Mouse (Mus musculus) MEL (cell line): Measurements from ENCODE around the gene Canx. TPM values are rescaled to one million over a fixed set of nuclear protein-coding genes. Genes with fewer than 3 reads are reported as not detected.
A peak's percentile ranks its signal among the peaks of the same experiment; 100 is the strongest.

ENCODE experiments used
- DNase-seq: peaks from one replicate; pipeline ENCODE4 v3.0.0; 2011; ENCODE audit warnings: low read depth, low spot score
- H3K27ac ChIP-seq: 2 replicates; pipeline ENCODE4 v1.5.1; 2012; ENCODE audit warnings: low read depth, mild to moderate bottlenecking, control low read depth, low read length, moderate library complexity; ENCODE audit not compliant: control insufficient read depth
- H3K27me3 ChIP-seq, 2 experiments: fragments of 150-350 bp in 1 of 2; sonication (generic) in 1 of 2; 2 replicates each; pipeline ENCODE4 v1.6.1; 2012; ENCODE audit warnings: low read length in 2 of 2, mild to moderate bottlenecking in 2 of 2, improper control_type of control experiment in 1 of 2, moderate library complexity in 1 of 2; ENCODE audit not compliant: insufficient read depth in 2 of 2, control insufficient read depth in 1 of 2
- H3K36me3 ChIP-seq, 2 experiments: 2 replicates each; pipeline ENCODE4 v1.6.1; 2012 to 2014; ENCODE audit warnings: low read length in 2 of 2, improper control_type of control experiment in 1 of 2, inconsistent platforms in 1 of 2, mild to moderate bottlenecking in 1 of 2; ENCODE audit not compliant: insufficient read depth in 2 of 2, control insufficient read depth in 1 of 2
- H3K4me1 ChIP-seq, 2 experiments: fragments of 150-350 bp in 1 of 2; sonication (generic) in 1 of 2; 2 replicates each; pipeline ENCODE4 v1.6.1; 2012; ENCODE audit warnings: low read length in 2 of 2, improper control_type of control experiment in 1 of 2, mild to moderate bottlenecking in 1 of 2; ENCODE audit not compliant: insufficient read depth in 2 of 2, control insufficient read depth in 1 of 2
- H3K4me3 ChIP-seq, 2 experiments: fragments of 150-350 bp in 1 of 2; sonication (generic) in 1 of 2; 2 replicates each; pipeline ENCODE4 v1.5.1; 2012; ENCODE audit warnings: low read depth in 2 of 2, low read length in 2 of 2, mild to moderate bottlenecking in 2 of 2, moderate library complexity in 2 of 2, control low read depth in 1 of 2, improper control_type of control experiment in 1 of 2; ENCODE audit not compliant: control insufficient read depth in 1 of 2, insufficient read depth in 1 of 2
- H3K79me2 ChIP-seq: 2 replicates; pipeline ENCODE4 v1.6.1; 2012; ENCODE audit warnings: mild to moderate bottlenecking, low read length, moderate library complexity; ENCODE audit not compliant: control insufficient read depth, poor library complexity, insufficient read depth
- H3K9ac ChIP-seq: 2 replicates; pipeline ENCODE4 v1.6.1; 2012; ENCODE audit warnings: low read depth, mild to moderate bottlenecking, control low read depth, low read length, moderate library complexity; ENCODE audit not compliant: control insufficient read depth, poor library complexity, severe bottlenecking
- H3K9me3 ChIP-seq: fragments of 150-350 bp; sonication (generic); replicated peaks from 2 replicates; pipeline ENCODE4 v1.6.1; 2012; ENCODE audit warnings: mild to moderate bottlenecking, low read length, improper control_type of control experiment, moderate library complexity; ENCODE audit not compliant: insufficient read depth
- CHD1 ChIP-seq: IDR thresholded peaks from 2 replicates; pipeline ENCODE4 v1.6.1; 2012; ENCODE audit warnings: low read depth, mild to moderate bottlenecking, inconsistent platforms, low read length, improper control_type of control experiment
- CTCF ChIP-seq, 3 experiments: IDR thresholded peaks in 2 of 3; conservative IDR thresholded peaks in 1 of 3; 2 replicates each; pipeline ENCODE4 v1.5.1; 2011 to 2012; ENCODE audit warnings: low read length in 3 of 3, low read depth in 2 of 3, mild to moderate bottlenecking in 2 of 3, improper control_type of control experiment in 1 of 3, inconsistent platforms in 1 of 3, mixed read lengths in 1 of 3, moderate library complexity in 1 of 3; ENCODE audit not compliant: control insufficient read depth in 1 of 3, insufficient read depth in 1 of 3, poor library complexity in 1 of 3, severe bottlenecking in 1 of 3
- ETS1 ChIP-seq: IDR thresholded peaks from 2 replicates; pipeline ENCODE4 v1.6.1; 2012; ENCODE audit warnings: low read depth, mild to moderate bottlenecking, inconsistent platforms, low read length, improper control_type of control experiment, moderate library complexity
- HCFC1 ChIP-seq: IDR thresholded peaks from 2 replicates; pipeline ENCODE4 v1.6.1; 2012; ENCODE audit warnings: low read depth, mild to moderate bottlenecking, inconsistent platforms, low read length, improper control_type of control experiment, moderate library complexity
- MAFK ChIP-seq: IDR thresholded peaks from 2 replicates; pipeline ENCODE4 v1.6.1; 2011; ENCODE audit warnings: low read depth, mild to moderate bottlenecking, low read length, improper control_type of control experiment, borderline replicate concordance
- MAZ ChIP-seq: IDR thresholded peaks from 2 replicates; pipeline ENCODE4 v1.6.1; 2012; ENCODE audit warnings: low read depth, mild to moderate bottlenecking, inconsistent platforms, low read length, improper control_type of control experiment
- MXI1 ChIP-seq: IDR thresholded peaks from 2 replicates; pipeline ENCODE4 v1.6.1; 2011; ENCODE audit warnings: mild to moderate bottlenecking, low read depth, low read length, improper control_type of control experiment
- MYC ChIP-seq: IDR thresholded peaks from 2 replicates; pipeline ENCODE4 v1.6.1; 2011; ENCODE audit warnings: low read depth, mild to moderate bottlenecking, low read length, improper control_type of control experiment, moderate library complexity
- NELFE ChIP-seq: IDR thresholded peaks from 2 replicates; pipeline ENCODE4 v1.6.1; 2011; ENCODE audit warnings: low read depth, low read length, improper control_type of control experiment
- NRF1 ChIP-seq: IDR thresholded peaks from 2 replicates; pipeline ENCODE4 v1.6.1; 2014; ENCODE audit warnings: low read depth, mild to moderate bottlenecking, inconsistent platforms, low read length, improper control_type of control experiment, moderate library complexity; ENCODE audit not compliant: poor library complexity, insufficient read depth, severe bottlenecking
- POLR2A ChIP-seq, 2 experiments: IDR thresholded peaks; 2 replicates each; pipeline ENCODE4 v1.6.1; 2011 to 2012; ENCODE audit warnings: low read length in 2 of 2, mild to moderate bottlenecking in 2 of 2, control low read depth in 1 of 2, improper control_type of control experiment in 1 of 2, low read depth in 1 of 2, moderate library complexity in 1 of 2; ENCODE audit not compliant: control insufficient read depth in 1 of 2, insufficient read depth in 1 of 2, poor library complexity in 1 of 2
- POLR2AphosphoS2 ChIP-seq: IDR thresholded peaks from 2 replicates; pipeline ENCODE4 v1.6.1; 2011; ENCODE audit warnings: low read length, improper control_type of control experiment
- POLR2AphosphoS5 ChIP-seq: IDR thresholded peaks from 2 replicates; pipeline ENCODE4 v1.6.1; 2012; ENCODE audit warnings: low read depth, borderline replicate concordance, mild to moderate bottlenecking, inconsistent platforms, low read length, moderate library complexity, mixed read lengths
- RCOR1 ChIP-seq: IDR thresholded peaks from 2 replicates; pipeline ENCODE4 v1.6.1; 2012; ENCODE audit warnings: low read depth, mild to moderate bottlenecking, inconsistent platforms, low read length, improper control_type of control experiment
- UBTF ChIP-seq: IDR thresholded peaks from 2 replicates; pipeline ENCODE4 v1.6.1; 2012; ENCODE audit warnings: low read depth, mild to moderate bottlenecking, inconsistent platforms, low read length, improper control_type of control experiment, moderate library complexity, borderline replicate concordance; ENCODE audit not compliant: insufficient read depth
- USF2 ChIP-seq, 2 experiments: IDR thresholded peaks; 2 replicates each; pipeline ENCODE4 v1.6.1; 2011 to 2012; ENCODE audit warnings: improper control_type of control experiment in 2 of 2, low read length in 2 of 2, borderline replicate concordance in 1 of 2, inconsistent platforms in 1 of 2, low read depth in 1 of 2, mild to moderate bottlenecking in 1 of 2; ENCODE audit not compliant: insufficient read depth in 1 of 2
- ZMIZ1 ChIP-seq: IDR thresholded peaks from 2 replicates; pipeline ENCODE4 v1.6.1; 2012; ENCODE audit warnings: low read depth, mild to moderate bottlenecking, inconsistent platforms, low read length, improper control_type of control experiment, moderate library complexity
- polyA plus RNA-seq, 2 experiments: library from polyadenylated mRNA; stranded (reverse) in 1 of 2; unstranded in 1 of 2; fragments of >175 nt in 1 of 2; fragments of >200 nt in 1 of 2; gene quantifications; 2 replicates each; pipeline versions ENCODE4 v1.2.1 to v1.2.4; 2012; ENCODE audit warnings: low replicate concordance in 2 of 2, low read depth in 1 of 2; ENCODE audit not compliant: insufficient read length in 2 of 2, insufficient read depth in 1 of 2, missing spikeins in 1 of 2
- total RNA-seq: library from RNA; depleted of rRNA; stranded (reverse); fragments of 300-350 nt; gene quantifications from 2 replicates; pipeline ENCODE4 v1.2.3, GENCODE M21; 2012

Gene Canx
- total and polyA plus RNA-seq, 3 experiments: 390 to 867 (median 464) TPM

DNA sequence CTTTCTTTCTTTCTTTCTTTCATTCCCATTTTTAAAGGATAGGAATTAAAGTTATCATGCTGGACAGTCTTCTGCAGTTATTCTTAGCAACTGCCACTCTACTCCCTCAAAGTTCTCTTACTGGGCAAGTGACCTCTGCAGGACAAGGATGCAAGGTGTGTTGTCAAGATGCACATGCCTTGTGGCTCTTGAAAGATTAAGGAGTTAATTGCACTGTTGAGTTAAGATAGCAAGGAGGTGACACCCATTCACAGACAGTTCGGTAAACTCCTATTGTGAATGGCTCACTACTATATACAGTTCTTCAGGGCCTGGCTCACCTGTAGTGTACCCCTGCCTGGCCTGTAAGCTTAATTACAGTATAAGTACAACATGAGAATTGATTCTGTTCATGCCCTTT lies 1.6 kb downstream of the Canx start (continued):
- TF ChIP-seq NRF1 (no peak), MAZ (peak; percentile 36; the same call in 1 of the 2 replicates)
- TF ChIP-seq, all 39 proteins: peak for 20

DNA sequence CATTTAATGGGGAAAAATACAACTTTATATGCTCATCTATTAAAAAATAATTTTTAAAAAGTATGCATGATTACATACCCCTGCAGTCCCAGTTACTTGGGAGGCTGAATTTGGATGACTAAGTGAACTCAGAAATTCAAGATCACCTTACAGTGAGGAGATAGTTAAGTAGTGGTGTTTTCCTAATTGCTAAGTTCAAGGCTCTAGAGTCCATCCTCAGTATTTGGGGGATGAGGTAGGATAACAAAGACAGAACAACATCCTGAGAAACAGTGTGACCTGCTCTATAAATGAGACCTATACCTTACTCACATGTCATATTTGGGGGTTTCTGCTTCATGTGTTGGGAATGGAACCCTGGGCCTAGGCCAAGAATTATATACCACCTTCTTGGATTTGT lies 3.1 kb downstream of the Canx start:
- Histone ChIP-seq H3K9ac (peak overlapping the region; percentile 37), H3K36me3 (peaks cover 37 to 69% of the 10 kb centered on the region in 2 experiments), H3K4me1 (peaks cover 14 to 20% of the 10 kb centered on the region in 2 experiments), H3K4me3 (peak overlapping the region in 1 of 2 experiments; percentile 1; a peak in 1 of 4 replicates), H3K27ac (no peak overlapping the region), H3K27me3 (no peaks in the 10 kb centered on the region), H3K79me2 (peaks cover 78% of the 10 kb centered on the region), H3K9me3 (no peaks in the 10 kb centered on the region)
- DNase-seq: no peak
- TF ChIP-seq POLR2AphosphoS2 (peak; percentile 77; the same call in 1 of the 2 replicates), UBTF (no peak), NELFE (no peak), MYC (0 out of 2 replicates have a peak, but pooled peaks have one; percentile 48), ZMIZ1 (0 out of 2 replicates have a peak, but pooled peaks have one; percentile 34), MAFK (no peak), CHD1 (0 out of 2 replicates have a peak, but pooled peaks have one; percentile 80), USF2 (IDR thresholded peaks at IDR 0.05; ENCODE audit: borderline replicate concordance in 1 of 2, insufficient read depth in 1 of 2, low read depth in 1 of 2, low read length in 2 of 2) (no peak), HCFC1 (no peak), MXI1 (no peak), MAZ (no peak), POLR2AphosphoS5 (no peak)

DNA sequence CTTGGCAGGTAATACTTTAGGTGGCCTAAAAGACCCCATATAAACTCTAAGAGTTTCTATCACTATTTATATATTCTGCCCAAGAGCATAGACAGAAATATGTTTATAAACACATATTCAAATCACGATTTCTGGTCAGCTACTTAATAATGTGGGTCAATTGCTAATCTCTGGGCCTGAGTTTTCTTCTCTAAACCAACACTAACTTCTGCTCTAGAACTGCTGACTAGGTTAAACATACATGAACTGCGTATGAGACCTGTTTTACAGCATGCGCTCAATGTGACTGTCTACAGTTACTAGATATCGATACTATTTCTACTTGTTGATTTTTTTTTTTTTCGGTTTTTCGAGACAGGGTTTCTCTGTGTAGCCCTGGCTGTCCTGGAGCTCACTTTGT lies 4.2 kb downstream of the Canx start:
- H3K36me3 ChIP-seq: peaks cover 46 to 64% of the 10 kb centered on the region in 2 experiments
- no peak for DNase-seq
- H3K4me1 ChIP-seq: peaks cover 8 to 14% of the 10 kb centered on the region in 2 experiments; a peak in 3 of 4 replicates
- H3K9me3 ChIP-seq: no peaks in the 10 kb centered on the region
- peaks cover 84% of the 10 kb centered on the region for H3K79me2 ChIP-seq
- TF ChIP-seq RCOR1 (no peak), MAFK (peak; percentile 23; the same call in 1 of the 2 replicates), ETS1 (no peak), POLR2A (IDR thresholded peaks at IDR 0.05; ENCODE audit: control insufficient read depth in 1 of 2, insufficient read depth in 1 of 2, low read depth in 1 of 2, low read length in 2 of 2, poor library complexity in 1 of 2) (0 out of 4 replicates have a peak, but pooled peaks of 1 of the 2 experiments have one; percentile 9), CTCF (IDR thresholded peaks at IDR 0.05 in 2 of 3, conservative IDR thresholded peaks at IDR 0.05 in 1 of 3; ENCODE audit: control insufficient read depth in 1 of 3, insufficient read depth in 1 of 3, low read depth in 2 of 3, low read length in 3 of 3, poor library complexity in 1 of 3, severe bottlenecking in 1 of 3) (no peak)
- no peaks in the 10 kb centered on the region for H3K27me3 ChIP-seq
- no peak overlapping the region for H3K4me3 ChIP-seq
- H3K27ac ChIP-seq: no peak overlapping the region
- H3K9ac ChIP-seq: no peak overlapping the region
